Mouse (Mus musculus): ENCODE measurements around the gene Fbxo7.

Fbxo7 gene

GRCm38 (mm10) chr10:86091919-86092318 lies 70.1 kb downstream of the Fbxo7 start:
- DNase-seq (ENCODE audit: low spot score): peak; percentile 25

GRCm38 (mm10) chr10:86093109-86094035 lies 71.6 kb downstream of the Fbxo7 start:
- DNase-seq (ENCODE audit: low spot score): no peak

- no peak for DNase-seq (ENCODE audit: low spot score)
Measured at GRCm38 (mm10) chr10:86098363-86098762, 76.6 kb downstream of the Fbxo7 start.

GRCm38 (mm10) chr10:86100281-86100851 lies 78.6 kb downstream of the Fbxo7 start:
- DNase-seq (ENCODE audit: low spot score): no peak

Measured in retina, embryonic 14.5 days (tissue).